Mouse (Mus musculus) urinary bladder, postnatal 14 days (tissue): ENCODE results near the gene Sh3bp5l.

Experiments
- DNase-seq: peaks from one replicate; pipeline ENCODE4 v3.0.0; 2021; ENCODE audit warnings: low spot score

Gene Sh3bp5l

DNA sequence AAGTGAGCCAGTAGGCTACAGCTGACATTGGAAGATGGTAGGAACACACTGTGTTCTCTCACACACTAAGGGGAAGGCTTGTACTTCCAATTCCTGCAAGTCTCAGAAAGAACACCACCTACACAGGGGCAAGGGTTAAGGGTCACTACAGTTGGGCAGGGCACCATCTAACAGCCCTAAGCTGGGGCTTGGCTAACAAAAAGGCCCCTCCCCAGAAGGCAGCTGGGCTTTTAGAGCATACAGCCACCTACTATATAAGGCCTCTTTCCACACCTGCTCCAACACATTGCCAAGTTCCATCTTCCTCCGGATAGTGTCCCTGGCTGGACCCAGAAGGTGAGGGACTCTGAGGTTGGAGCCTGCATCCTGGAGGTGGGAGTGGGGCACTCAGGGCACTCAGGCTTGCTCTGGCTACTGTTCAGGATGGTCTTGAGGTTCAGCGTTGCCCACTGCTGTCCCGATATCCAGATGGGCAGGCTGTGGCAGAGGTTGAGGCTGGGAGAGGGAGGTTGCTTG, 48.3 kb downstream of the Sh3bp5l start, which contains the start of gene Lypd8:
Lypd8 (plus strand) TSS at position 281 of the 516 bp plus-strand sequence.
- DNase-seq: no peak

DNA sequence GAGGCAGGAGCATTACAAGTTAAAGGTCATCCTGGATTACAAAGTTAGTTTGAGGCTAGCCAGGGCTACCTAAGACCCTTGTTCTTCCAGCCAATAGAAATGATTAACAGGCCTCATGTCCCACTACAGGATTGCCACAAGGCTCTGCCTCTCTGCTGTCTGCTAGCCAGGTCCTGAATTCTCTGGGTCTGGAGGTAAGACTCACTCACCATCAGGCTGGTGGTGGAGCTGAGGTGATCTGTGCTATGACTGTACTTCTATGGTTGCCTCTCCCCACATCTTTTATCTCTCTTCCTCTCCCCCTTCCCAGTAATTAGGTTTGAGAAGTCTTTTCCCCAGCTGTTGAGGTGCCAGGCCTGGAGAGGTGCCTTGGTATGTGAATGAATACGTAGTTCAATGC, 49.0 kb downstream of the Sh3bp5l start:
- no peak for DNase-seq

DNA sequence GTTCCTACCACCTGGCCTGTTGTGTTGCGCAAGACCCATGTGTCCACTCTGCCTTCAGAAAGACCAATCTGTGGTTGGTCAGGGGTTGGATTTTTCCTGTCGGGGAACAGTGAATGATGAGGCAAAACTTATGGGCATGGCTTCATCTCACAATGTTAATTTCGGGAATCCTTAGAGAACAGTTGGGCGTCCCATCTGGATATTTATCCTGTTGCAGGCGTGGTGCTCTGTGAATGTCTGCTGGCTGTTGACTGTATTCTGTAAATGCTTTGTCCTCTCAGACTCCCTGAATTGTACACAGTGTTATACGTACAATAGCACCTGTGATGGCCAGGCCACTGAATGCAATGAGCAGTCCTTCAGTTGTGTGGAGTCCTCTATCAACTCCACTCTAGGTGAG, 51.9 kb downstream of the Sh3bp5l start:
- DNase-seq: no peak
